Mouse (Mus musculus): Measurements from ENCODE around the gene Clip1. TPM values are rescaled to one million over a fixed set of nuclear protein-coding genes. Genes with fewer than 3 reads are reported as not detected.
A peak's percentile ranks its signal among the peaks of the same experiment; 100 is the strongest.

Gene Clip1
- polyA plus RNA-seq, 1 experiment from 2014 or later: 15.7 TPM

DNA sequence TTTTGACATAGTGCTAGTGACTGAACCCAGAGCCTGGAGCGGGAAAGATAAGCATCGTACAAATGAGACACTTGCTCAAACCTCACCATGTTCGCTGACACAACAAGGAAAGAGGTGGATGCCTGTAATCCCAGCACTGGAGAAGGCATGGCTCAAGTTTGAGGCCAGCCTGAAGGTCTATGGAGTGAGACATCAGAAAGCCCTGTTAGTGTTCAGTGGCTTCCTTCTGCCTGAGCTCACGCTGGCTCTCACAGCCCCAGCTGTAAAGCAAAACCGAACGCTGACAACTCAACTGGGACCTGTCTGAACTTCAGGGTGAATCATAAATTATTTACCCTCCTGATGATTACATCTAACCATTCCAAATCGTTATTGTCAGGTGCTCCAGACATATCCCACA, 18.5 kb downstream of the Clip1 start:
- ATAC-seq: no peak
- no peaks in the 10 kb centered on the region; the same call in 1 of the 2 replicates for H3K4me1 ChIP-seq (replicated peaks; ENCODE audit: control insufficient read depth, insufficient read depth, low read length)
- WGBS: 74% methylated on average over 7 of the region's 7 CpGs

DNA sequence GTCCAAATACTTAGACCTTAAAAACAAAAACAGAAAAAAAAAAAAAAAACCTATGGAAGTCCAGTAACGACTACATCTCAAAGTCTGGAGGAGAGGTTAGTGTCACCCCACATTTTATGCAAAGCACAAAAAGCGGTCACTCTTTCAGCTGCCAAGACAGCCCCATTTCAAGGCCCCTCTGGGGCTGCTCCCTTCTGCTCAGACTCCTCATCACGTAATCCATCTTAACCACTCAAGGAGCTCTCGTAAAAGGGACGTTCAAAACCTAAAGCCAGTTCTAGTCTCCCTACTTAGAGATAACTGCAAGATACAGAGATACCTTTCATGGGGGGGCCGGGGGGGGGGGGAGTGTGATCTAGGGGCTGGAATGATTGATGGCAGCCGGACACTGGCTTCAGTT, 20.1 kb downstream of the Clip1 start:
- TF ChIP-seq CTCF (IDR thresholded peaks at IDR 0.05; ENCODE audit: low read depth): no peak
- no peaks in the 10 kb centered on the region for H3K27me3 ChIP-seq (replicated peaks; ENCODE audit: control insufficient read depth, insufficient read depth, low read length)
- H3K9ac ChIP-seq (ENCODE audit: low read depth, low read length): no peak overlapping the region
- H3K27ac ChIP-seq (ENCODE audit: low read depth, low read length): no peak overlapping the region
- 67% methylated on average over 7 of the region's 7 CpGs for WGBS
- no peaks in the 10 kb centered on the region for H3K36me3 ChIP-seq (ENCODE audit: control insufficient read depth, insufficient read depth)
- no peak for ATAC-seq
- no peak overlapping the region for H3K4me2 ChIP-seq (replicated peaks; ENCODE audit: low read depth)
- H3K9me3 ChIP-seq (ENCODE audit: control insufficient read depth): no peaks in the 10 kb centered on the region
- no peak overlapping the region for H3K4me3 ChIP-seq (ENCODE audit: low read depth, low read length)
- H3K4me1 ChIP-seq (replicated peaks; ENCODE audit: control insufficient read depth, insufficient read depth, low read length): no peaks in the 10 kb centered on the region

More for the DNA sequence above, 18.5 kb downstream of the Clip1 start:
- Histone ChIP-seq H3K27ac (ENCODE audit: low read depth, low read length) (no peak overlapping the region), H3K9ac (ENCODE audit: low read depth, low read length) (no peak overlapping the region), H3K27me3 (replicated peaks; ENCODE audit: control insufficient read depth, insufficient read depth, low read length) (no peaks in the 10 kb centered on the region), H3K9me3 (ENCODE audit: control insufficient read depth) (no peaks in the 10 kb centered on the region), H3K4me2 (replicated peaks; ENCODE audit: low read depth) (no peak overlapping the region), H3K36me3 (ENCODE audit: control insufficient read depth, insufficient read depth) (no peaks in the 10 kb centered on the region), H3K4me3 (ENCODE audit: low read depth, low read length) (no peak overlapping the region)
- no peak for TF ChIP-seq CTCF (IDR thresholded peaks at IDR 0.05; ENCODE audit: low read depth)

DNA sequence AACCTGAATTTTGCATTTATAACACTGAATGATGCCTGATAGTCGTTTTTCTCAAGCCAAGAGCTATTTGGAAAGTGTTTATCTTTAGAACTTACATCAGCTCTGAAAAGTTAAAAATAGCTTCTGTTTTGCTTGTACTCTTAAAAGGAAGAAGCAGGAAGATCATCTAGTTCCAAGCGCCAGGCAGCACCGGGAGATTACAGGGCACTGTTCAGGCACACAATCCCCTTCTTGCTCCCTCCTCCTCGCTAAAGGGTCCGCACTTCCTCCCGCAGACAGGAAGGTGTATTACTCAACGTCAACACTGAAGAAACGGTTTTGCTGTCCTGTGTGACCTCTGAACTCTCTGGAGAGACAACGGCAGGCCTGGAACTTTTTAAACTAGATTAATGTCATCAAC, 22.4 kb downstream of the Clip1 start:
- Histone ChIP-seq H3K4me2 (replicated peaks; ENCODE audit: low read depth) (peak overlapping the region; percentile 24; the same call in 1 of the 2 replicates), H3K27ac (ENCODE audit: low read depth, low read length) (peak overlapping the region; percentile 41; the same call in 1 of the 2 replicates), H3K36me3 (ENCODE audit: control insufficient read depth, insufficient read depth) (no peaks in the 10 kb centered on the region), H3K4me1 (replicated peaks; ENCODE audit: control insufficient read depth, insufficient read depth, low read length) (no peaks in the 10 kb centered on the region), H3K27me3 (replicated peaks; ENCODE audit: control insufficient read depth, insufficient read depth, low read length) (no peaks in the 10 kb centered on the region), H3K4me3 (ENCODE audit: low read depth, low read length) (no peak overlapping the region), H3K9me3 (ENCODE audit: control insufficient read depth) (no peaks in the 10 kb centered on the region), H3K9ac (ENCODE audit: low read depth, low read length) (no peak overlapping the region)
- 34% methylated on average over 9 of the region's 9 CpGs for WGBS
- TF ChIP-seq CTCF (IDR thresholded peaks at IDR 0.05; ENCODE audit: low read depth): no peak
- ATAC-seq: no peak

DNA sequence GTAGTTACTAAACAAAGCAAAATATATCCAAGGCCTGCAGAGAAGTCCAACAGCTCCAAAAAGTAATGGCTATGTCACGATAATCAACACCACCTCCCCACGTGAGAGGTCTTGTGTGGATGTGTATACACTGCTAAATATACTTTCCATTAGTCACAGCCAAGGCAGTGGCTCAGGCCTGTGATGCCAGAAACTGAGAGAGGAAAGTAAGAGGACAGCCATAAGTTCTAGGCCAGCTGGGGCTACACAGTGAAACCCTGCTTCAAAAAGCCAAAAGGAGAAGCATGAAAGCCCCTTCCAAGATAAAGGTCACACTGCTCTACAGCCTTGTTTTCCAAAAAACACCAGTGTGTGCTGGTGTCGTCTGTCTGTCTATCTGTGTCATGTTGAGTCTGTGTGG, 22.8 kb downstream of the Clip1 start:
- no peak for TF ChIP-seq CTCF (IDR thresholded peaks at IDR 0.05; ENCODE audit: low read depth)
- WGBS: 54% methylated on average over 3 of the region's 3 CpGs
- no peak for ATAC-seq

DNA sequence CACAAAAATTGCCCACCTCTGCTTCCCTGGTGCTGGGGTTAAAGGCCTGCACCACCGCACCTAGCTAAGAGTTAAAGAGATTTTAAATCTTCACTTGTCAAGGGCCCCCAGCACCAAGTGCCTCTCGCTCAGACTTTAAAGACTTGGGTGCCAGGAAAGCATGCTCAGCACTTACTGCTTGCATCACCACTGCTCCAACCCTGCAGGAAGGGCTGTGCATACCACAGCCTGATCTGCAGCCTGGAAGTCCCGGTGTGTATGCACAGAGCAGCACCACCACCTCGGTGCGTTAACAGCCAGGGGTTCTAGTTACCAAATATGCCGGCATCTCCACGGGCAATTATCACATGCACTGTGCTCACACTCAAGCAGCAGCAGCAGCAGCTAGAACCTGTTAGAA, 26.8 kb downstream of the Clip1 start:
- ATAC-seq: no peak
- Histone ChIP-seq H3K9ac (ENCODE audit: low read depth, low read length) (no peak overlapping the region), H3K4me3 (ENCODE audit: low read depth, low read length) (no peak overlapping the region), H3K36me3 (ENCODE audit: control insufficient read depth, insufficient read depth) (peaks cover 14% of the 10 kb centered on the region), H3K27me3 (replicated peaks; ENCODE audit: control insufficient read depth, insufficient read depth, low read length) (no peaks in the 10 kb centered on the region), H3K27ac (ENCODE audit: low read depth, low read length) (no peak overlapping the region), H3K4me1 (replicated peaks; ENCODE audit: control insufficient read depth, insufficient read depth, low read length) (no peaks in the 10 kb centered on the region), H3K9me3 (ENCODE audit: control insufficient read depth) (no peaks in the 10 kb centered on the region), H3K4me2 (replicated peaks; ENCODE audit: low read depth) (no peak overlapping the region)
- WGBS: 58% methylated on average over 7 of the region's 7 CpGs
- TF ChIP-seq CTCF (IDR thresholded peaks at IDR 0.05; ENCODE audit: low read depth): no peak

More for the DNA sequence above, 22.8 kb downstream of the Clip1 start:
- peak overlapping the region; percentile 15; the same call in 1 of the 2 replicates for H3K27ac ChIP-seq (ENCODE audit: low read depth, low read length)
- H3K4me1 ChIP-seq (replicated peaks; ENCODE audit: control insufficient read depth, insufficient read depth, low read length): no peaks in the 10 kb centered on the region
- H3K4me2 ChIP-seq (replicated peaks; ENCODE audit: low read depth): no peak overlapping the region
- no peak overlapping the region for H3K4me3 ChIP-seq (ENCODE audit: low read depth, low read length)
- H3K9ac ChIP-seq (ENCODE audit: low read depth, low read length): no peak overlapping the region
- H3K27me3 ChIP-seq (replicated peaks; ENCODE audit: control insufficient read depth, insufficient read depth, low read length): no peaks in the 10 kb centered on the region
- H3K9me3 ChIP-seq (ENCODE audit: control insufficient read depth): no peaks in the 10 kb centered on the region
- H3K36me3 ChIP-seq (ENCODE audit: control insufficient read depth, insufficient read depth): no peaks in the 10 kb centered on the region

DNA sequence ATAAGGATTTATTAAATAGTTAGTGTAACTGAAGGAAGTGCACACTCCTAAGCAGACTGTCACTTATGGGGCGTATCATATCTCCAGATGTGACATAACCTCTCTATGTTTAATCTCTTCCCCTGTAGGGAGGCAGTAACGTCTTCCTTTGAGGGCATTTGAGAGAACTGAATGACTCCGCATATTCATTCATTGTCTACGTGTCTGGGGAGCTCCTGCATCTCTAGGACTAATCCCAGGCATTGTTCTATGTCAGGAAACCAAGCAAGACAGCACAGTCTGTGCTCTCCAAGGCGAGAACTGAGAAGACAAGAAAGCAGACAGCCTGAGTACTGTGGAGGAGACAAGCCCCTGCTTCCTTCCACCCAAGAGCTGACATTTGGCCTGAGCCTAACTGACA, 29.5 kb downstream of the Clip1 start:
- H3K27me3 ChIP-seq (replicated peaks; ENCODE audit: control insufficient read depth, insufficient read depth, low read length): no peaks in the 10 kb centered on the region
- no peaks in the 10 kb centered on the region for H3K9me3 ChIP-seq (ENCODE audit: control insufficient read depth)
- H3K27ac ChIP-seq (ENCODE audit: low read depth, low read length): no peak overlapping the region
- H3K9ac ChIP-seq (ENCODE audit: low read depth, low read length): no peak overlapping the region
- H3K36me3 ChIP-seq (ENCODE audit: control insufficient read depth, insufficient read depth): peaks cover 16% of the 10 kb centered on the region
- H3K4me2 ChIP-seq (replicated peaks; ENCODE audit: low read depth): no peak overlapping the region
- TF ChIP-seq CTCF (IDR thresholded peaks at IDR 0.05; ENCODE audit: low read depth): no peak
- H3K4me1 ChIP-seq (replicated peaks; ENCODE audit: control insufficient read depth, insufficient read depth, low read length): no peaks in the 10 kb centered on the region
- no peak overlapping the region for H3K4me3 ChIP-seq (ENCODE audit: low read depth, low read length)
- ATAC-seq: no peak
- WGBS: 69% methylated on average over 5 of the region's 5 CpGs

DNA sequence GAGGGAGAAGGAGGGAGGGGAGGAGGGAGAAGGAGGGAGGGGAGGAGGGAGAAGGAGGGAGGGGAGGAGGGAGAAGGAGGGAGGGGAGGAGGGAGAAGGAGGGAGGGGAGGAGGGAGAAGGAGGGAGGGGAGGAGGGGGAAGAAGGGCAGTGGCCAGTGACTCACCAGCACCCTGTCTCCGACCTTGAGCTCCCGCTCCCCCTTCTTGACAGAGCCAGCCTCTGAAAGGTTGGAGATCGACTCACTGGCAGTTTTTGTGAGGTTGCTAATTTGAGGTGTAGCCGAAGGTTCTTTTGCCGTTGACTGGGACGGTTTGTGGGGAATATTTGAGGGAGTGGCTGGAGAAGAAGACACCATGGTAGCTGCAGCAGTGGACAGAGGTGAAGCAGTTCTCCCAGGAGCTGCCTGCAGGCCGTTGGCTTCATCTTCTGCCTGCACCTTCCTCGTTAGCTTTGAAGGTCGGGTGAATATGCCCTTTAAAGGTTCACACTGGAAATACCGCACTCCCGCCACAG, 31.1 kb downstream of the Clip1 start:
- WGBS: 82% methylated on average over 11 of the region's 11 CpGs
- Histone ChIP-seq H3K9me3 (ENCODE audit: control insufficient read depth) (no peaks in the 10 kb centered on the region), H3K27me3 (replicated peaks; ENCODE audit: control insufficient read depth, insufficient read depth, low read length) (no peaks in the 10 kb centered on the region), H3K27ac (ENCODE audit: low read depth, low read length) (no peak overlapping the region), H3K36me3 (ENCODE audit: control insufficient read depth, insufficient read depth) (peaks cover 20% of the 10 kb centered on the region), H3K4me2 (replicated peaks; ENCODE audit: low read depth) (no peak overlapping the region), H3K9ac (ENCODE audit: low read depth, low read length) (no peak overlapping the region), H3K4me1 (replicated peaks; ENCODE audit: control insufficient read depth, insufficient read depth, low read length) (no peaks in the 10 kb centered on the region), H3K4me3 (ENCODE audit: low read depth, low read length) (no peak overlapping the region)
- ATAC-seq: no peak
- no peak for TF ChIP-seq CTCF (IDR thresholded peaks at IDR 0.05; ENCODE audit: low read depth)

Data from intestine, postnatal 0 days (tissue).